Mouse (Mus musculus): Measurements from ENCODE around the gene Avpr1b.
"Not testable (repeated sequence)": the region's sequence is repeated elsewhere in the genome, so short reads cannot be mapped to it uniquely, and the experiment has no call there.

The Avpr1b gene

DNA sequence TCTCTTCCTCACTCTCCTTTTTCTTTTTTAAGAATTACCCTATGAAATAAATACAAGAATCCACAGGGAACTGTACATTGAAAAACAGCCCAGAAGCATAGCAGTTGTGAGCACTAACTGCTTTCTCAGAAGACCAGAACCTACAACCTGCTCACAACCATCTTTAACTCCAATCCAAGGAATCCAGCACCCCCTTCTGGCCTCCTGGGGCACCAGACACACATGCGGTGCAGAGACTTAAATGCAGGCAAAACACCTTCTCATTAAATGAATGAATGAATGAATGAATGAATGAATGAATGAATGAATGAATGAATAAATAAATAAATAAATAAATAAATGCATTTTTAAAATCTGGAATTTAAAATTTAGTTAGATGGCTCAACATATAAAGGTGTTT is 19.5 kb downstream of the Avpr1b start:
- no peak for DNase-seq (ENCODE audit: low spot score in 2 of 2)

DNA sequence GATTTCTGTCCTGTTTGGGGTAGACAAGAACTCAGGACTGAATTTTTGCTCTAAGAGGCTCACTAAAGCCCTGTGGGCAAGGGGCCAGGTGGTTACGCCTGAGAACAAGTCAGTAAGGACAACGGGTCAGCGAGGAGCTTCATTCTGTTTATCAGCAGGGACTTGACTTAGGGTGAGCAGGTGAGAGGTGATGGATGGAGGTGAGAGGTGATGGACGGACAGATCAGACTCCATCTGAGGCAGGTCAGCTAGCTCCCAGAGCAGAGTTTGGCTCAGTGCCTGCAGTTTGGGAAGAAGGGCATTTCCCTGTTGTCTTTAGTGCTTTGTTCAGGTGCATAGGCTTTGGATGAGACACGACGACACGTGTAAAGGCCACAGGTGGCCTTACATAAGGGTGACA is 20.3 kb downstream of the Avpr1b start:
- no peak for DNase-seq (ENCODE audit: low spot score in 2 of 2)

DNA sequence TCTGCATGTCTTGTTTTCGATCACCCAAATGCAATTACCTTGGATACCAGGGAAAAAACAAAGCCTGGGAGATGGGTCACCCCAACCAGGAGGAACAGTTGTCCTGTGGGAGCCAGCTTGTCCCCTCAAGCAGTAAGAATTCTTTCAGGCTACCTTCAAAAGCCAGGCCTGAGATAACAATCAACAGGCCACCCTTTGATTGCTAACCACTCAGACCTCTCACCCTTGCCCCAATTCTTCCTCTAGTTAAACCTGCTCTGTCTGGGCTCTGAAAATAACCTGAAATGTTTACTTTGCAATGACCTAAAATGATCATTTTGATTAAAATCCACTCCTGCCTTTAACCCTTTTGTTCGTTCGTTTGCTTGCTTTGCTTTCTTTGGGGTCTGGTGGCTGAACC is 24.6 kb downstream of the Avpr1b start:
- DNase-seq (ENCODE audit: low spot score in 2 of 2): no peak

DNA sequence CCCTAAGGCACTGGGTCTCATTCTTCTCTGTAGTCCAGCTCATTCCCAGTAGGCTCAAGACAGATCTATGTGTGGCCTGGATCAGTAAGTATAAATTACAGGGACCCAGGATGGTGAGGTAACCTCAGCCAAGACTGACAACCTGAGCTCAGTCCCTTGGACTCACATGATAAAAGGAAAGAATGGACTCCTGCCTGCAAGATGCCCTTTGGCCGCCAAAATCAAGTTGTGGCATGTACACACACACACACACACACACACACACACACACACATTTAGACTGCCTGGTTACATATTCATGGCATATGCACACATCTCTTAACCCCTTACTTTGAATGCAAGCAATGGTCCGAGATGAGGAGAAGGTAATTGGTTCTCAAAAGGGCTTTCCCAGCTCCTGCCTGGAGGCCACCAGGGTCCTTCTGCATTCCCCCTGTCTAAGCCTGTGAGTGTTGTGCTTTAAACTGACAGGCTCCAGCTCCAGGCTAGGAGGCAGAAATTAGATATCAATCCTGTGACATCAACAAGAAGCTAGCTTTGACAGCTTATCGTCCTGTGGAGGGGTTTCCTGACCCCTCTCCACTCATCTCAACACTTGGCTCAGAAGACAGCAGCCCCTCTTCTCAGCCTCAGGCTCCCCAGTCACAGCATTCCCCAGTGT is 25.3 kb downstream of the Avpr1b start:
- DNase-seq (ENCODE audit: low spot score in 2 of 2): no peak

DNA sequence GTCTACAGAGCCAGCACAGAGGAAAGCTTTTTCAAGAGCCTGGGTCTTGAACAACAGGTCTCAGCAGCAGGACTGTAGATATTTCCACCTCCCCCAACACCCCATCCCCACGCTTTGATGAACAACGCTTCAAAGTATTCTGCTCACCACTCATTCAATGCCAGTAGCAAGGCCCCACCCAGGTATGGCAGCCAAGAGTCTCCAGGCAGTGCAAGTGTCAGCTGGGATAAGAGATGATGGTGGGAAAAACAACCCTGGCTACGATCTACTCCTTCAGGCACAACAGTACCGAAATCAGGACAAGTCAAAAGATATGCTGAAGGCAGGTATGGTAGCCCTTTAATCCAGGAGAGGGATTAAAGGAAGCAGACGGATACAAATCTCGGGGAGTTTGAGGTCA is 27.2 kb downstream of the Avpr1b start:
- DNase-seq (ENCODE audit: low spot score in 2 of 2): no peak

DNA sequence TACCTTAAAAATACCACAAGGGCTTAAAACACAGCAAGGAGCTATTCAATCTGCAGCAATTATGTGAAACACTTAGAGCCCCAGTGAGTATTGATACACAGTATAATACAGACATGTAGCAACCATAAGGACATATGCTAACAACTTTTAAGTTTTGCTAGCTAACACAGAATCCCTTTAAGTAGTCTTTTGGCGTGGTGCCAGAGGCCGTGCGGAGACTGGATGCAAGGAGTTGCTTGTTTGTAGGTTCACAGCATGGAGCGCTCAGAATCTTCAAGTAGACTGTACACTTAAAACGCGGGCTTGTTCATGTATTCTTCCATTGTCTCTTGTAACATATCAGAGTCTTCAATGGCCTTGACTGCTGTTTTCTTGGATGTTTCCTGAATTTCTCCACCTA is 33.2 kb downstream of the Avpr1b start:
- not testable (repeated sequence) for DNase-seq (ENCODE audit: low spot score in 2 of 2)

DNA sequence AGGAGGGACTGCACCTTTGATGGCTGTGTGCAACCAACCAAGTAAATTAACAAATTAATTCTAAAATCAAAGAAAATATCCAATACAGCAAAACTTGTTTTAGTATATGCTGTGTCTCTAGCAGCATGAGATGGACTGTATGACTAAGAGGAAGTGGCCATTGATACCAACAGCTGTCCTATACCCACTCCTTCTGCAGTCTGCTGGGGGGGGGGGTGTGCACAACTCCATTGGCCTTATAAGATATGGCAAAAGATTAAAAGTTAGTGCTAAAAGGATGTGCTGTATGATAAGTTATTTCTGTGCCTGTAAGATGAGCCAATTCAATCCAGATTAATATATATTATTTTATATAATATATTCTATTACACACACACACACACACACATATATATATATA is 35.5 kb downstream of the Avpr1b start:
- DNase-seq (ENCODE audit: low spot score in 2 of 2): no peak

DNA sequence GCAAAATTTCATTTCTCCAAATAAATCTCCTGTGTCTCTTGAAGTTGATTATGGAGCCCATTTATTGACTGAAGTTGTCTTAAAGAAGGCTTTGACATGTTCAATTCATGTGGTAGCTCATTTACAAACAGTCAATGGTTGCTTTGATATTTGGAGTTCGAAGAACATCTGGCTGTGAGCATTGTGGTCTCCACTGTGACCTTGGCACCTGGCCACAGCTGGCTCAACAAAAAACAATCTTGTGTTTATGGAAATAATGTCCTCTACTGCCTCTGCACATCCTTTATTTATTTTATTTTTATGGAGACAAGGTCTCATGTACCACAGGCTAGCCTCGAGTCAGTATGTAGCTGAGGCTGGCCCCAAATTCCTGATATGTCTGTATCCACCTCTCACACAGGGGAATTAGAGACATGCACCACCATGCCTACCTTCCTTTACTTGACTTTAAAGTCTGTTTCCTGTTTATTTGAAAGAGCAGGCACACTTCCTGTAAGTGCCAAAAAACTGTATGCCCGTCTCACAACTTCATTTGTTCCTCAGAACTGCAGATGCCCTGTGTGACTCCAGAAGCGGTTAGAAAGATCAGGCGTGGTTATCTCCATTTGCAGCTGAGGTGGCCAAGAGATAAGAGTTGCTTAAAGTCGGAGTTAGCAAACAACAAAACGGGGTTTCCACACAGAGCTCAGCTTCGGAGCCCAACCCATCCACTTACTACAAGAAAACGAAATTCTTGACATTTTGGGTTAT is 38.9 kb downstream of the Avpr1b start, which contains the start of gene Ctse:
TSS of gene Ctse (plus strand) at position 516 of the 750 bp plus-strand sequence.
- DNase-seq (ENCODE audit: low spot score in 2 of 2): no peak

DNA sequence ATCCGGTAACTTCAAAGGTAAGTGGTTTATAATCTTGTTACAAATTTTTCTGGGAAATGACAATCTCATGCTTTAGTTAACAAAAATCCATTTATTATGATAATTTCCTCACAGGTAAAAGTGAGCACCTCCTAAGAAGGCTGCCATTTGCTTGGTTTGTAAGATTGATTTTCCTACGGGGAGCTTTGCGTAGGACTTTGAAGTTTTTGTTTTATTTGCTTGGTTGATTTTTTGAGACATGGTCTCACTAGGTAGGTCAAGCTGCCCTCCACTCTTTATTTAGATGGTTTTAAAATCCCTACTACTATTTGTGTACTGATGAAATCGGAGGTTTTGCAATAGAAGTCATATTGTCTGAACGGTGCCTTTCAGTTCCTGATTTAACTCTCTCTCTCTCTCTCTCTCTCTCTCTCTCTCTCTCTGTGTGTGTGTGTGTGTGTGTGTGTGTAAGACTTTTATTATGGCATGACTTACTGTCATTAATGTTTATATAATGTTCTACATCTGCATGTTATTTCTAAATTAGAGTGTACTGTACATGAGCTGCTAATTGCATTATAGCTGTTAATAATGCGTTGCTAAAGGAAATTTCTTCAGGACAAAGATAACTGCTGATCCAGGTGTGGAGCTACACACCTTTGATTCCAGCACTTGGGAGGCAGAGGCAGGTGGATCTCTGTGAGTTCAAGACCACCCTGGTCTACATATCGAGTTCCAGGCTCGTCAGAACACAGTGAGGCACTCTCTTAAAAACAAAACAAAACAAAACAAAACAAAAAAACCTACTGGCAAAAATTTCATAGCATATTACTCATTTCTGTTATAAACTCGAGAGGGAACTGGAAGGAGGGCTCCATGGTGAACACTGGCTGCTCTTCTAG is 39.7 kb downstream of the Avpr1b start:
- DNase-seq (ENCODE audit: low spot score in 2 of 2): no peak

DNA sequence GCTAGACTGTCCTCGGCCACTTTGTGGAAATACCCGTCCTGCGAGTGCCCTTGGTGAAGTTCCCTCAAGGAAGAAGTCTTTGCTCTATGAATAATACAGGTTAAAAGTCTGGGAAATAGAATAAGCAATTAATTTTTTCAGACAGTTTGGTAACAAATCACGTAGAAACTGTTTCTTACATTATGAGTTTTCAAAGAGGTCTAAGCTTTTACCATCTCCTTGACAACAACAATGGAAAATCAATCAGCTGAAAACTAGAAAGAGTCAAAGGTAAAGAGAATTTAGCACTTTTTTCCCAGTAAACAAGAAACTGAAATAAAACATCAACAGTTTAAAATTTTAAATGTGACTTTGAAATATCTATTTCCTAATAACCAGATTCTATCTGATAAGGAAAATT is 41.0 kb downstream of the Avpr1b start:
- DNase-seq (ENCODE audit: low spot score in 2 of 2): no peak

DNA sequence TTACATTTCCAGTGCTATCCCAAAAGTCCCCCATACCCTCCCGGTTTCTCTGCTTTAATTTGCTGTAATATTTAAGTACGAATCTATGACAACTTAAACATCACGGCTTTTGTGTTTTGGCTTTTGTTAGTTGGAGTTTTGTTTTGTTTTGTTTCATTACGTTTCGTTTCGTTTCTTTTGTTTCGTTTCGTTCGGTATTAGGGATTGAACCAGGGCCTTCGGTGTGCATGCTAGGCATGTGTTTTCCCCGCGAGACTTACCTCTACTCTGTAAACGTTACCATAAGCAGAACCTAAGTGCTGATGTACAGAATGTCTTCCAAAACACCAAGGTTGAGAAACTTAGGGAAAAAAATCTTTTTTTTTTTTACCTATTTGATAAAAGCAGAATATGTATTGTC is 42.5 kb downstream of the Avpr1b start:
- DNase-seq (ENCODE audit: low spot score in 2 of 2): no peak

DNA sequence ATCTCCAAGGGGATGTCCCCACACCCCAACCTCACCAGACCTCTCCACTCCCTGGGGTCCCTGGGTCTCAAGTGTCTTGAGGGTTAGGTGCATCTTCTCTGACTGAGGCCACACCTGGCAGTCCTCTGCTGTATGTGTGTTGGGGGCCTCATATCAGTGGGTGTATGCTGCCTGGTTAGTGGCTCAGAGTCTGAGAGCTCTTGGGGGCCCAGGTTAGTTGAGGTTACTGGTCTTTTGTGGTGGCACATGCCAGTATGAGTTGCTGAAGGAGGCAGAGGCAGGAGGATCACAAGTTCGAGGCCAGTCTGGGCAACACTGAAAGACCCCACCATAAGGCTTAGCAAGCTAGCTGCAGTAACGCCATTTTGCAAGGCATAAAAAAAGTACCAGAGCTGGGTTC is 43.2 kb downstream of the Avpr1b start:
- no peak for DNase-seq (ENCODE audit: low spot score in 2 of 2)

DNA sequence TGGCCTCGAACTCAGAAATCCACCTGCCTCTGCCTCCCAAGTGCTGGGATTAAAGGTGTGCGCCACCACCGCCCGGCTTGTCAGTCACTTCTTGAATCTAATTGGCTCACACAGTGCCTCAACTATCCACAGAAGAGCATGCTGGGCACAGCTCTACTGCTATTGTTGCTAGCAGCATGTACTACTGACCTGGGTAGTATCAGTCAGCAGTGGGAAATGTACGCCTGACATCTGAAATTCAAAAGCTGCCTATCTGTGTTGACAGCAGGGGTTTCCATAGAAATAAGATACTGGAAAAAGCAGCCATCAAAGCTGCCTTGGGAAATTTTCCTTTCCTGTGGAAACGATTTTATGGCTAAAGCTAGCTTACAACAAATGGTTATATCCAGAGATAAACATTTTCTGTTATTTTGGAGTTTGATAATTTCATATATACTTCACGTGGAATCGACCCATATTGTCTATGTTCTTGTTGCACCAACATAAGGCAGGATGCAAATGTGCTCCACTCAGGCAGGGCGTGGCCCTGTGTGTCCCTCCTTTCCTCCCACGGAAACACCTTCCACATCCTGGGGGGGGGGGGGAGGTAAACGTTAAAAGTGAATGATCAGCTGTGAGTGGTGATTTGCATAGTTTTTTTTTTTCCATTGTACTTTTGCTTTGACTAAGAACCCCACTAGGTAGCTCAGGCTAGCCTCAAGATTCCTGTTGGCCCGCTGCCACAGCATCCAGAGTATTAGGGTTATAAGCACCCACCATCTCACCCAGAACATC is 53.8 kb downstream of the Avpr1b start:
- DNase-seq (ENCODE audit: low spot score in 2 of 2): no peak

DNA sequence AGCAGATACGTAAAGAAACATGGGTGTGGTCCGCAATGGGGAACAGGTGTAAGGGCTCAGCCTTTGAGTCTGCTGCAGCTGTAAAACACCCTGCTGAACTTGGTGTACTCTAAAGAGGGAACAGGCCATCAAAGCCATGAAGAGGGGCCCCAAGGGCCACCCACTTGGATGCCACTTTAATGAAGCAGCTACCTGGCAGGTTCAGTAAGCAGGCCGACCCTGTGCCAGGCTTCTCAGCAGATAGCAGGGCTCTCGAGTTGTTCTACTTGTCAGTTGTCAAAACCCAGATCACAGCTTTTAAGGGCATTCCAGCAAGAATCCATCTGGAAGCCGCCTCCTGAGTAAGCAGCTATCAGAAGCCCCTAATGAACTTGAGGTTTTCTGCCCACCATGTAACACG is 56.6 kb downstream of the Avpr1b start:
- DNase-seq (ENCODE audit: low spot score in 2 of 2): no peak

DNA sequence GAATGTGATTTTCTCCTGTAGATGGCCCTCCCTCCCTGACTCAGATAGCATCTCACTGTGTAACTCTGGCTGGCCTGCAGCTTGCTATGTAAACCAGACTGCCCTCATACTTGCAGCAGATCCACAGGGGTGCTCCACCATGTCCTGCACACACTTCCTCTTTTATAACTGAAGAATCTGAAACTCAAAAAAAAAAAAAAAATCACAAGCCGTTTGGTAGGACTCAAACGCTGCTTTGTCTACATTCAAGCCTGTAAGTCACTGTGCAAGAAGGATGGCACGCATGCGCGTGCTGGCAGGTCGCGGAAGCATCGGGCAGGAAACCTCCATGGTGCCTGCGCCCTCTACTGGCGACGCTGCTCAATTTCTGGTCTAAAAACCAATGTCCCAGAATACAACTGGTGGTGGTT is 58.9 kb downstream of the Avpr1b start:
- DNase-seq (ENCODE audit: low spot score in 2 of 2): peak; percentile 89 to 95

DNA sequence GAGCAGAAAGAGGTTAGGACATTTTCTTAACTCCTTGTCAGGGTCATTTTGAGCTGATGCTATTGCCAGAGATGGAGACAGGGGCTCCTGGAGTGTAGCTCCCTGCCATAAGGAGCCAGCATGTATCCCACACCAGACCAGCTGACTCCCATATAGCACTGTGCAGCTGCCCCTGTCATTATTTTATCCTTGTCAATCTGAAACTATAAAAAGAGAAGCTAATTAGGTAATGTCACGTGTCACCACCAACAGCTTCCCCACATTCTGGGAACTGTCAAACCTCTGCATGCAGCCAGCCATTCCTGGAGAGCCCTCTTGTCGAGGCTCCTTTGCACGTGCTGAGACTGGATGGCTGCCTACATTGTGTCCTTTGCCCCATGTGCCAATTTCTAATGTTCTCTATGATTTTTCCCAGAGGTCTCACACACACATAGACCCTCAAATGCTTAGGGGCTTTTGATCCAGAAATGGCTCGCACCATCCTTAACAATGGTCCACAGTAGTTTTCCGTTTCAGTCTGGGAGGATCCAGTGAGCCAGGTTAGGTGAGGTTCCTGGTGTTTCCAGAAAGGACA is 60.6 kb downstream of the Avpr1b start:
- DNase-seq (ENCODE audit: low spot score in 2 of 2): no peak

DNA sequence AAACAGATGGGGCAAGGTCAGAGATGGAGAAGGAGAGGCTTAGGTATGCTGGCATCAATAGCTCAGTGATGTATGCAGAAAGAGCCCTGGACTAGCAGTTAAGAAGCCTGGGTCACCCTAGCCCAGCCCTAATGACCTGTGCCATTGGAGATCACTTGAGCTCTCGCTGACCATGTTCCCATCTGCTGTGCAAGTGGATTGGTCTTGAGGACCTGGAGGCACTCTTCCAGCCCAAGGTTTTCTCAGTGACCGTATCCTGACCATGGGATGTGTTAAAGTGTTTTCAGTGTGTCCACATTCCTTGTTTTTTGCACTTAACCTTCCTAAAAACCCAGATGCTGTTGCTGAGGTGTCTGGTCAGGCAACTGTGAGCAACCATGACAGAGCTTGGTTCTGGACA is 61.2 kb downstream of the Avpr1b start:
- DNase-seq (ENCODE audit: low spot score in 2 of 2): no peak

DNA sequence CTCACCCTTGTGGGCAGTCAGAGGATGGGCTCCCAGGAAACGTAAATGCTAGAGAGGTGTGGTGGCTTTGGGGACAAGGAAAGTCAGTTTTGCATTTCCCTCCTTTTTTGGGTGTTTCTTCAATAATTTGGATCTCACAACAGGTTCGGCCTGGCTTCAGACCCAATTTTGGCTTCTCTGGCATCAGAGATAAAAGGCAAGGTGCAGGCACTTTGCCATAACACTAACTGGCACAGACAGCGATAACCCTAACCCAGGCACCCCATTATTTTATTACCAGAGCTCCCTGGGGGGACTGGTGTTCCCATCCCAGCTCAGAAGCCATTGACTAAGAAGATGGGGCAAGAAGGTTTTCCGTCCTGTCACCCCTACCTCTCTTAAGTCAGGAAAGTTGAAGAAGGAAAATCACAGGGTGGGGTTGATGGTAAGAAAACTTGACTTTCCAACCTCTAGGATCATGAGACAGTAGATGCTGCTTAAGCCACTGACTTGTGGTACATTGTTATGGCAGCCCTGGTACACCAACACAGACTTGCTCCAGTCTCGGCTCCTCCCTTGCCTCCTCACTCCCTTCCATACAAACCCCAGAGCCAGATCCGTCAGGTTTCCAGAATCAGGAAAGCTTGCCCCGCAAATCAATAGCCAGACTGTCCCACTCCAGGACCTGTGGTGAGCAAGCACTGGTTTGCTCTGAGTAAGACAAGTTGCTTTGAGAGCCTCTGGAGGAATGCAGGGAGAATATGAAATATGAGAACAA is 61.9 kb downstream of the Avpr1b start:
- no peak for DNase-seq (ENCODE audit: low spot score in 2 of 2)

Measured in frontal cortex, postnatal 36 days (tissue).